Mouse (Mus musculus) brain, embryonic 14.5 days (tissue): ENCODE data around the gene Gatad2a.

Experiments used
- CTCF ChIP-seq: fragments of 200-500 bp; IDR thresholded peaks from 2 replicates; pipeline ENCODE4 v1.5.1; 2012; ENCODE audit warnings: inconsistent platforms, mild to moderate bottlenecking, moderate library complexity, borderline replicate concordance; ENCODE audit not compliant: insufficient read depth, insufficient read length; ENCODE audit errors: extremely low read depth
- POLR2A ChIP-seq: fragments of 200-500 bp; IDR thresholded peaks from 2 replicates; pipeline ENCODE4 v1.6.1; 2012; ENCODE audit warnings: mild to moderate bottlenecking, inconsistent platforms, borderline replicate concordance; ENCODE audit not compliant: poor library complexity, insufficient read depth, insufficient read length, severe bottlenecking; ENCODE audit errors: extremely low read depth

GRCm38 (mm10) chr8:69996589-69997285 lies 553 bp upstream of the Gatad2a start:
- TF ChIP-seq CTCF (no peak), POLR2A (0 out of 2 replicates have a peak, but pooled peaks have one; percentile 44)
